Mouse (Mus musculus) forebrain, embryonic 15.5 days (tissue): ENCODE data around the gene Gdpd4. TPM values are rescaled to one million over a fixed set of nuclear protein-coding genes. Genes with fewer than 3 reads are reported as not detected.

Experiments used
- ATAC-seq: fragments of 200-750 bp; cut with Nextera tagmentation; replicated peaks from 2 replicates; pipeline ENCODE4 v1.8.0; 2017; ENCODE audit warnings: mild to moderate bottlenecking, moderate TSS enrichment, moderate library complexity
- H3K27ac ChIP-seq: fragments of 300-500 bp; sonication (generic); replicated peaks from 2 replicates; pipeline ENCODE4 v1.5.1; 2015; ENCODE audit warnings: mild to moderate bottlenecking, inconsistent platforms
- H3K27me3 ChIP-seq: fragments of 300-500 bp; sonication (generic); 2 replicates; pipeline ENCODE4 v1.6.1; 2015; ENCODE audit warnings: inconsistent platforms
- H3K36me3 ChIP-seq: fragments of 300-500 bp; sonication (generic); 2 replicates; pipeline ENCODE4 v1.6.1; 2015; ENCODE audit warnings: mild to moderate bottlenecking, inconsistent platforms
- H3K4me1 ChIP-seq: fragments of 300-500 bp; sonication (generic); 2 replicates; pipeline ENCODE4 v1.6.1; 2015; ENCODE audit warnings: inconsistent platforms
- H3K4me2 ChIP-seq: fragments of 300-500 bp; sonication (generic); replicated peaks from 2 replicates; pipeline ENCODE4 v1.6.1; 2015; ENCODE audit warnings: mild to moderate bottlenecking, inconsistent platforms
- H3K4me3 ChIP-seq: fragments of 300-500 bp; sonication (generic); 2 replicates; pipeline ENCODE4 v1.5.1; 2015; ENCODE audit warnings: mild to moderate bottlenecking, inconsistent platforms
- H3K9ac ChIP-seq: fragments of 300-500 bp; sonication (generic); replicated peaks from 2 replicates; pipeline ENCODE4 v1.6.1; 2015; ENCODE audit warnings: mild to moderate bottlenecking, inconsistent platforms
- H3K9me3 ChIP-seq: fragments of 300-500 bp; sonication (generic); 2 replicates; pipeline ENCODE4 v1.6.1; 2016; ENCODE audit warnings: inconsistent platforms
- WGBS: fragments of 180-500 bp; shearing (Covaris S2); methylation state at CpG from one replicate; pipeline ENCODE4 v1.1.7; 2015; ENCODE audit warnings: mixed read lengths; 5-methylcytosine and 5-hydroxymethylcytosine counted together
- polyA plus RNA-seq: library from polyadenylated mRNA; unstranded; fragments of >200 nt; fragmentation: Nextera tagmentation; extraction: Ambion mirVana; gene quantifications from 2 replicates; pipeline ENCODE4 v1.2.1, GENCODE M21; 2015

Gdpd4 gene
- polyA plus RNA-seq, 1 experiment from 2014 or later = not detected

DNA sequence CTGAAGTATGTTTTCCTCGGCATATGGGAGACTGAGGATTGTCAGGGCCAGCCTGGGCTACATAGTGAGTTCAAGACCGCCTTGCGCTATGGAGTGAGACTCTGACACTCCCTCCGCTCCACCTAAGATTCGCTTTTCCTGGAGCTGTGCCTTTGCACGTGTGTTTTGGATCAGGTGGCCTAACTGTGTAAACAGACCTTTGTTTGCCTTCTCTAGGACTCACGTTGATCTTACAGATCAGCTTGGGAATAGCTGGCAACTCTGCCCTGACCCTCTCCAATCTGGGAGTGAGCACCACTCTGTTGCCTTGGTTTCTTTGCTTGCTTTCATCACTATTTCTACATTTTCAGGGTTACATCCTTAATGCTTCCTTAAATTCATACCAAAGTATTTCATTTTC is 82.9 kb downstream of the Gdpd4 start:
- Histone ChIP-seq H3K27me3 (no peaks in the 10 kb centered on the region), H3K36me3 (no peaks in the 10 kb centered on the region), H3K9ac (no peak overlapping the region), H3K9me3 (no peaks in the 10 kb centered on the region), H3K4me3 (no peak overlapping the region), H3K27ac (no peak overlapping the region), H3K4me2 (no peak overlapping the region), H3K4me1 (no peaks in the 10 kb centered on the region)
- WGBS = 86% methylated on average over 7 of the region's 7 CpGs
- no peak for ATAC-seq

- Histone ChIP-seq H3K9me3 (no peaks in the 10 kb centered on the region), H3K27ac (no peak overlapping the region), H3K4me3 (no peak overlapping the region), H3K4me1 (no peaks in the 10 kb centered on the region), H3K36me3 (no peaks in the 10 kb centered on the region), H3K9ac (no peak overlapping the region), H3K4me2 (no peak overlapping the region), H3K27me3 (no peaks in the 10 kb centered on the region)
- no peak for ATAC-seq
- 84% methylated on average over 9 of the region's 9 CpGs for WGBS
Observed at GRCm38 (mm10) chr7:98048101-98048824, 128.5 kb downstream of the Gdpd4 start.

GRCm38 (mm10) chr7:98051980-98052379 is 132.2 kb downstream of the Gdpd4 start:
- Histone ChIP-seq H3K36me3 (no peaks in the 10 kb centered on the region), H3K27me3 (no peaks in the 10 kb centered on the region), H3K4me1 (no peaks in the 10 kb centered on the region), H3K4me3 (no peak overlapping the region), H3K9ac (no peak overlapping the region), H3K27ac (no peak overlapping the region), H3K4me2 (no peak overlapping the region), H3K9me3 (no peaks in the 10 kb centered on the region)
- no peak for ATAC-seq
- WGBS = 16% methylated on average over 8 of the region's 8 CpGs

DNA sequence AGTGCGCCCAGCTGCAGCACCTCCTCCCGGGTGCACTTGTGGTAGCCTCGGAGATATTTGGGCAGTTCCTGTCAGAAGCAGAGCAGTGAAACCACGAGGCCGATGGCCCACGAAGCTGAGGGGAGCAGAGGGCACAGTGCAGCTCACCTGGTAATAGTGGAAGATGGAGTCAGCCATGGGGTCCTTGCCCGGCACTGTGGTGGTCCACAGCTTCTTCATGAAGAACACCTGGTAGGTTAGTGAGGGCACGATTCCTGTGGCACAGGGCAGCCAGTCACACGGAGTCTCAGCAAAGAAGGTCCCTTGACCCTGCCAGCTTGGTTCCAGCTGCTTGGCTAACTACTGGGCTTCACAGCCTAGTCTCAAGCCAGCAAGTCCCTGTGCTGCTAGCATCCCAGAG is 134.7 kb downstream of the Gdpd4 start:
- H3K27me3 ChIP-seq = no peaks in the 10 kb centered on the region
- H3K36me3 ChIP-seq = no peaks in the 10 kb centered on the region
- WGBS = 95% methylated on average over 9 of the region's 9 CpGs
- H3K27ac ChIP-seq = no peak overlapping the region
- ATAC-seq = no peak
- H3K4me3 ChIP-seq = no peak overlapping the region
- H3K9me3 ChIP-seq = no peaks in the 10 kb centered on the region
- H3K4me2 ChIP-seq = no peak overlapping the region
- no peaks in the 10 kb centered on the region for H3K4me1 ChIP-seq
- no peak overlapping the region for H3K9ac ChIP-seq

DNA sequence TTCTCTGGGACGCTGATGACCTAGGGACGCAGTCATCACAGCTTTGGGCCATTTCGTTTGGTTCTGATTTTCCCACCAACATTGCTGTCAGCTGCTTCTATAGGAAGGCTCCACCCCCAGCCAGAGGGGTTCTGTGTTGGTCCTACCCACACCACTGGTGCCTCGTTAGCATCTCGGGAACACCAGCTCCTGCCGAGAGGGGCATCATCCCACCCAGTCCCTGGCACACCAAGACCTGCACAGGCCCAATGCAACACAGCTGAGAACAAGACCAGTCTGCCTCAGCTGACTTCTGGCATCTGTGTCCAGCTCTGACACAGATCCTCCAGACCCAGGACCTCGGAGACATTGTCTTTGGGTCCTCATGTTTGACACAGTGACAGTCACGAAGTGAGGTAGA is 135.2 kb downstream of the Gdpd4 start:
- no peaks in the 10 kb centered on the region for H3K9me3 ChIP-seq
- no peaks in the 10 kb centered on the region for H3K27me3 ChIP-seq
- WGBS = 81% methylated on average over 8 of the region's 8 CpGs
- no peaks in the 10 kb centered on the region for H3K36me3 ChIP-seq
- H3K9ac ChIP-seq = no peak overlapping the region
- no peak for ATAC-seq
- no peak overlapping the region for H3K4me3 ChIP-seq
- no peak overlapping the region for H3K4me2 ChIP-seq
- no peak overlapping the region for H3K27ac ChIP-seq
- no peaks in the 10 kb centered on the region for H3K4me1 ChIP-seq

GRCm38 (mm10) chr7:98066229-98066628 is 146.5 kb downstream of the Gdpd4 start:
- H3K9me3 ChIP-seq = no peaks in the 10 kb centered on the region

GRCm38 (mm10) chr7:98071620-98072019 is 151.9 kb downstream of the Gdpd4 start:
- 33% methylated on average over 5 of the region's 5 CpGs for WGBS
- H3K4me2 ChIP-seq = no peak overlapping the region
- no peaks in the 10 kb centered on the region for H3K9me3 ChIP-seq
- H3K27me3 ChIP-seq = no peaks in the 10 kb centered on the region
- no peak overlapping the region for H3K9ac ChIP-seq
- H3K4me3 ChIP-seq = no peak overlapping the region
- peak; percentile 75 for ATAC-seq
- H3K36me3 ChIP-seq = peaks cover 3% of the 10 kb centered on the region; the same call in 1 of the 2 replicates
- H3K4me1 ChIP-seq = no peaks in the 10 kb centered on the region
- H3K27ac ChIP-seq = no peak overlapping the region

More at GRCm38 (mm10) chr7:98066229-98066628, 146.5 kb downstream of the Gdpd4 start:
- Histone ChIP-seq H3K4me2 (no peak overlapping the region), H3K36me3 (no peaks in the 10 kb centered on the region), H3K4me3 (no peak overlapping the region), H3K27me3 (no peaks in the 10 kb centered on the region), H3K27ac (no peak overlapping the region), H3K4me1 (no peaks in the 10 kb centered on the region), H3K9ac (no peak overlapping the region)
- 89% methylated on average over 11 of the region's 11 CpGs for WGBS
- ATAC-seq = no peak

- Histone ChIP-seq H3K4me2 (no peak overlapping the region), H3K36me3 (peaks cover 3% of the 10 kb centered on the region; the same call in 1 of the 2 replicates), H3K4me1 (peaks cover 5% of the 10 kb centered on the region; the same call in 1 of the 2 replicates), H3K4me3 (no peak overlapping the region), H3K27ac (no peak overlapping the region), H3K27me3 (no peaks in the 10 kb centered on the region), H3K9ac (no peak overlapping the region), H3K9me3 (no peaks in the 10 kb centered on the region)
- 87% methylated on average over 11 of the region's 11 CpGs for WGBS
- no peak for ATAC-seq
Observed at GRCm38 (mm10) chr7:98077453-98077852, 157.7 kb downstream of the Gdpd4 start.

GRCm38 (mm10) chr7:98082376-98082775 is 162.6 kb downstream of the Gdpd4 start:
- H3K4me1 ChIP-seq = peaks cover 7% of the 10 kb centered on the region; the same call in 1 of the 2 replicates
- H3K36me3 ChIP-seq = no peaks in the 10 kb centered on the region
- WGBS = 5% methylated on average over 5 of the region's 5 CpGs
- H3K4me2 ChIP-seq = no peak overlapping the region
- H3K27ac ChIP-seq = no peak overlapping the region
- no peak overlapping the region for H3K4me3 ChIP-seq
- H3K27me3 ChIP-seq = no peaks in the 10 kb centered on the region
- H3K9me3 ChIP-seq = no peaks in the 10 kb centered on the region
- no peak overlapping the region for H3K9ac ChIP-seq
- ATAC-seq = no peak; the same call in 1 of the 2 replicates

DNA sequence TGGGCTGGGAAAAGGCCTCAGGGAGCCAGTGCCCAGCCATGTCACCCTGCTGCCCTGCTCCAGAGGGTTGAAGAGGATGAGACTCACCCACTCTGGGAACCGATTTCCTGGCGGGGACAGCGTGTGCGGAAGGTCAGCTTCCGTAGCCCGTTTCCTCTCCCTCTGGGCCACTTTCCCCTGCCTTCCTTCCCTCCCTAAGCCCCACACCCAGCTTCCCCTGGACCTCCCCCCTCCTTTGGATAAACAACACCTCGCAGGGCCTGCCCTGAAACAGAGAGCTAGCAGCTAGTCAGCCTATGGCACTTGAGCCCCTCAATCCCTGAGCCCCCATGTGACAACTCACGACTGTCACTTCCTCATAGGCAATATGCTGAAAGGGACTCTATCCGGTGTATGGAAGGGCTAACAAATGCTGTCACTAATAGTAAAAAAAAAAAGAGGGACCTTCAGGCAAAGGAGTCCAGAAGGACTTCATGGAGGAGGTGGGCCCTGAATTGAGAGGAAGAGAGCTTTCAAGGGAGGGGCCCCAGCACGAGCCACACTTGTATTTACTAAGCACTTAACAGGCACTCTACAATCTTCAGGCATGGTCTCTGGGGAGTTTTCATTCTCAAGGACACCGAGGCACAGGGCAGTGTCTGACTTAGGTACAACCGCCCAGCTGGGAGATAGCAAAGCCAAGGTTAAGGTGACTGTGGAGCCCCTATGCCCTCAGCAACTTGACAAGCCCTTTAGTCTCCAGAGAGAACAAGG is 165.0 kb downstream of the Gdpd4 start:
- Histone ChIP-seq H3K27ac (no peak overlapping the region), H3K36me3 (no peaks in the 10 kb centered on the region), H3K4me3 (no peak overlapping the region), H3K4me1 (peaks cover 7% of the 10 kb centered on the region; the same call in 1 of the 2 replicates), H3K27me3 (no peaks in the 10 kb centered on the region), H3K4me2 (no peak overlapping the region), H3K9me3 (no peaks in the 10 kb centered on the region), H3K9ac (no peak overlapping the region)
- ATAC-seq = no peak
- 76% methylated on average over 12 of the region's 12 CpGs for WGBS

GRCm38 (mm10) chr7:98085314-98085713 is 165.6 kb downstream of the Gdpd4 start:
- no peak for ATAC-seq
- H3K4me1 ChIP-seq = peaks cover 7% of the 10 kb centered on the region; the same call in 1 of the 2 replicates
- H3K4me3 ChIP-seq = no peak overlapping the region
- H3K9ac ChIP-seq = no peak overlapping the region
- no peaks in the 10 kb centered on the region for H3K9me3 ChIP-seq
- H3K36me3 ChIP-seq = no peaks in the 10 kb centered on the region
- no peaks in the 10 kb centered on the region for H3K27me3 ChIP-seq
- WGBS = 72% methylated on average over 7 of the region's 7 CpGs
- no peak overlapping the region for H3K4me2 ChIP-seq
- H3K27ac ChIP-seq = no peak overlapping the region

- H3K4me3 ChIP-seq = no peak overlapping the region
- H3K27ac ChIP-seq = no peak overlapping the region
- ATAC-seq = no peak
- no peak overlapping the region for H3K9ac ChIP-seq
- 52% methylated on average over 2 of the region's 2 CpGs for WGBS
- H3K4me2 ChIP-seq = no peak overlapping the region
- no peaks in the 10 kb centered on the region for H3K36me3 ChIP-seq
- no peaks in the 10 kb centered on the region for H3K27me3 ChIP-seq
- H3K9me3 ChIP-seq = no peaks in the 10 kb centered on the region
- peaks cover 7% of the 10 kb centered on the region; the same call in 1 of the 2 replicates for H3K4me1 ChIP-seq
Observed at GRCm38 (mm10) chr7:98086346-98086745, 166.6 kb downstream of the Gdpd4 start.
